In the genomic region with DNA sequence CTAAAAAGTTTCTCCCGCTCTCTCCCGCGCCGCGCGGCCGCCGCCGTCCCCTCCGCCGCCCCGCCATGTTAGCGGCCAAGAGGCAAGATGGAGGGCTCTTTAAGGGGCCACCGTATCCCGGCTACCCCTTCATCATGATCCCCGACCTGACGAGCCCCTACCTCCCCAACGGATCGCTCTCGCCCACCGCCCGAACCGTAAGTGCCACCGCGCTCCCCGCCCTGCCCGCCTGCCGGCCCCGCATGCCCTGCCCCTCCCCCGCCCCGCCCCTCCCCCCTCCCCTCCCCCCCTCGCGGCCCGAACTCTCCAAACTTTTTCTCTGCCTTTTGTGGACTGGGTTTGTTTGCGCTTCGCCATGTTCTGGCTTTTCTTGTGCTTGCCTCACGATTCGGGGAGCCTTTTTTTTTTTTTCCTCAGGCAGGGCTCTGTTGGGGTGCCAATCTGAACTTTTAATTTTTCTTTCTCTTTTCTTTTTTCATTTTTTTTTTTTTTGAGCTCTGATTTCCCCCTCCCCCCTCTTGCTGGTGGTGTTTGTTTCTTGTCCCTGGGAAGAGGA, we compare ENCODE assay signal across 8 mouse cellular contexts. TPM values are rescaled to one million over a fixed set of nuclear protein-coding genes. Genes with fewer than 3 reads are reported as not detected.
DNase-seq lines count a peak whose midpoint lies in the region; ATAC-seq lines count a peak whose summit lies in the region.

No protein-coding gene starts in this region.

- H3K9ac ChIP-seq in embryonic facial prominence, embryonic 13.5 days = peak overlapping the region; percentile 99
- peak overlapping the region; percentile 98 for H3K9ac ChIP-seq in midbrain, embryonic 12.5 days (replicated peaks)

- peak overlapping the region; percentile 91 for H3K4me2 ChIP-seq in embryonic facial prominence, embryonic 13.5 days
- H3K4me2 ChIP-seq in midbrain, embryonic 12.5 days (replicated peaks) = peak overlapping the region; percentile 86

- H3K9me3 ChIP-seq in embryonic facial prominence, embryonic 13.5 days = no peaks in the 10 kb centered on the region
- no peaks in the 10 kb centered on the region for H3K9me3 ChIP-seq in limb, embryonic 10.5 days (replicated peaks)
- no peaks in the 10 kb centered on the region for H3K9me3 ChIP-seq in midbrain, embryonic 12.5 days

- intact Hi-C loops in heart, postnatal 14 days (cut with DNase I) = loop anchor here (5.0 to 10.0 kb wide), 4 partner anchors 101 to 392 kb away; no protein-coding TSS in a partner anchor

- ATAC-seq in embryonic facial prominence, embryonic 13.5 days (ENCODE audit: insufficient number of reproducible peaks, insufficient read depth, low FRiP score, low TSS enrichment, low read depth) = 0 out of 2 replicates have a peak, but pooled peaks have one; percentile 34
- peak; percentile 29; the same call in 1 of the 2 replicates for ATAC-seq in midbrain, embryonic 12.5 days (ENCODE audit: low FRiP score, low read depth)
- ATAC-seq in megakaryocyte-erythroid progenitor cell, adult 5-6 weeks (replicated peaks; ENCODE audit: low FRiP score, low TSS enrichment, poor library complexity, severe bottlenecking) = no peak

- H3K4me3 ChIP-seq in embryonic facial prominence, embryonic 13.5 days = peak overlapping the region; percentile 86
- H3K4me3 ChIP-seq in limb, embryonic 10.5 days = peak overlapping the region; percentile 94
- H3K4me3 ChIP-seq in midbrain, embryonic 12.5 days = peak overlapping the region; percentile 86

- H3K27ac ChIP-seq in embryonic facial prominence, embryonic 13.5 days = peak overlapping the region; percentile 100
- peak overlapping the region; percentile 100 for H3K27ac ChIP-seq in limb, embryonic 10.5 days
- H3K27ac ChIP-seq in midbrain, embryonic 12.5 days (replicated peaks) = peak overlapping the region; percentile 99

- H3K4me1 ChIP-seq in embryonic facial prominence, embryonic 13.5 days = peaks cover 49% of the 10 kb centered on the region
- peaks cover 65% of the 10 kb centered on the region for H3K4me1 ChIP-seq in limb, embryonic 10.5 days
- H3K4me1 ChIP-seq in midbrain, embryonic 12.5 days = peaks cover 60% of the 10 kb centered on the region

- under 1% methylated on average over 35 of the region's 38 CpGs for WGBS in embryonic facial prominence, embryonic 13.5 days
- 0% methylated on average over 37 of the region's 38 CpGs for WGBS in limb, embryonic 10.5 days
- WGBS in midbrain, embryonic 12.5 days = 0% methylated on average over 4 of the region's 38 CpGs

- H3K36me3 ChIP-seq in embryonic facial prominence, embryonic 13.5 days = no peaks in the 10 kb centered on the region
- H3K36me3 ChIP-seq in limb, embryonic 10.5 days = no peaks in the 10 kb centered on the region; the same call in 1 of the 2 replicates
- no peaks in the 10 kb centered on the region for H3K36me3 ChIP-seq in midbrain, embryonic 12.5 days

- H3K27me3 ChIP-seq in embryonic facial prominence, embryonic 13.5 days = no peaks in the 10 kb centered on the region
- H3K27me3 ChIP-seq in limb, embryonic 10.5 days (ENCODE audit: low read depth, poor library complexity, severe bottlenecking) = no peaks in the 10 kb centered on the region
- no peaks in the 10 kb centered on the region for H3K27me3 ChIP-seq in midbrain, embryonic 12.5 days

- DNase-seq in right cerebral cortex, postnatal 25 days = peak; percentile 18
- no peak for DNase-seq in right cerebral cortex, adult 2 months (ENCODE audit: low spot score in 2 of 2)
- DNase-seq in heart, postnatal 14 days = peak; percentile 68 to 71
- no peak for DNase-seq in limb, embryonic 10.5 days (ENCODE audit: low spot score)
- DNase-seq in testis, postnatal 10 days (ENCODE audit: low spot score) = peak; percentile 77

RNA-seq across cellular contexts. Expression of a gene that starts 1.5 kb away (rescaled TPM):
- 142 and 157 TPM in 2 replicates for polyA plus RNA-seq in embryonic facial prominence, embryonic 13.5 days (2015; fragmentation: Nextera tagmentation; extraction: Ambion mirVana)
- 10 to 100 TPM; 15.7 to 22.7 TPM for total RNA-seq in heart, postnatal 14 days (2021)
- 96.4 and 166 TPM in 2 replicates for polyA plus RNA-seq in limb, embryonic 10.5 days (2016; fragmentation: Nextera tagmentation; extraction: Ambion mirVana)
- polyA plus RNA-seq in midbrain, embryonic 12.5 days (2016; fragmentation: Nextera tagmentation; extraction: Ambion mirVana) = 343 and 552 TPM in 2 replicates
- total RNA-seq in megakaryocyte-erythroid progenitor cell, adult 5-6 weeks (2014; fragmentation: Nextera tagmentation) = 4.6 and 6.4 TPM in 2 replicates
- total RNA-seq in megakaryocyte-erythroid progenitor cell, adult 5-6 weeks (2017) = 0.27 and 1.9 TPM in 2 replicates

Comparison
In these comparisons a context has a peak if more than half of its experiments do, and no peak if none do; other contexts are left out.
1. DNase-seq: peak in right cerebral cortex, postnatal 25 days (single experiment), heart, postnatal 14 days (2 of 2) and testis, postnatal 10 days (single experiment); none in right cerebral cortex, adult 2 months (0 of 2) and limb, embryonic 10.5 days (single experiment).
2. Peak in every context shown above with its lines, with median percentiles within 50 percentile points of each other: H3K27ac ChIP-seq and H3K4me3 ChIP-seq.